Mouse (Mus musculus): Measurements from ENCODE around the gene Gm38392.
"Not testable (repeated sequence)": the region's sequence is repeated elsewhere in the genome, so short reads cannot be mapped to it uniquely, and the experiment has no call there.

Gene Gm38392

DNA sequence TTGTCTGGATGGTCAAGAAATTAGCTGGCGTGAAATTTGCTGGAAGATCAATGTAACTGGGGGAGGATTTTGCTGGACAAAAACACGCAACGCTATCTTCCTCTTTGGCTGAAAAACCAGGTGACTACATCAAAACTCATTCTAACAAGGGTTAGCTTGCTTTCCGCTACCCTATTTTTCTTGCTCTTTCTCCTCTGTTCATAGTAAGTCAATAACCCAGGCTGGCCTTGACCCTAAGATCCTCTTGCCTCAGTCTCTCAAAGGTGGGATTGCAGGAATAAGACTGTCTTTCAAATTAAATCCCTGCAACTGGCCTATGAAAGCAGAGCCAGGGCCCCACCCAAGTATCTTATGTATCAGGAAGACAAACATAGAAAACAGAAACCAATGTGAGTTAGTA lies at the start of gene Gm38392:
Gene Gm38392, minus strand, starts transcription at position 101 of the 400 bp plus-strand sequence.
- in situ Hi-C loops (cut with MseI, MboI), result no loop called here

DNA sequence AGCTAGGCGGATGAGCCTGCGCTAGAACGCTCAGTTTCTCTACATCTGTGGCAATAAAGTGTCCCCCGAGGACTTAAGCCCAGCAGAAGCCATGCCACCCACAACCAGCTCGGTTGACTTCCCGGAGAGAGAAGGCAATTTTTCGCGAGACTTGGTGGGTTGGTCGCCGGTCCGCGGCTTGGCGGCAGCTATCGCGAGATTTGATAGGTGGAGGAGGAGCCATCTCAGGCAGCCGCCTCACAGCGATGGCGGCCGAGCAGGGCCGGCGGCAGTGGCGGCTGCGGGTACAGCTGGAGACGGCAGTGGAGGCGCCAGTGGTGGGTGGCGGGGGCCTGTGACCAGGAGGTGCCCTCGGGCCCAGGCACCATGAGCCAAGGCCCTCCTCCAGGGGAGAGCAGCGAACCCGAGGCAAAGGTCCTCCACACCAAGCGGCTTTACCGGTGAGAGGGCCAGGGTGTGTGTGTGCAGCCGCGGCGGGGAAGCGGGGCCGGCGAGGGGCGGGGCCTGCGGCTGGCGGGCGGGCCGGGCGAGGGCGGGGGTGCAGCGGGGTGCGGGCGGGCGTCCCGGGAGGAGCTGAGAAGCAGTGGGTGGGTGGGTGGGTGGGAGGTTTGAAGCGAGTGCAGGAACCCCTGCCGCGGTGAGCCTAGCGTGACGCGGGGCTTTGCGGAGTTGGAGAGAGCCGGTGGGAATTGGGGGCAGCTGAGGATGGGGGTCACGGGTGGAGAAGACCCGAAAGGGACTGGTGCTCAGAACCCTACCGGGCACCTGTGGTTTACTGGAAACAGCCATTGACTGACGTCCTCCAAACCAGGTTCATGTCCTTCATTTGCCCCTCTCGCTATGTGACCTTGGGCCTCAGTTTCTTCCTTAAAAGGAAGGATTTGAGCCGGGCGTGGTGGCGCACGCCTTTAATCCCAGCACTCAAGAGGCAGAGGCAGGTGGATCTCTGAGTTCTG lies 49.3 kb upstream of the Gm38392 start, which contains the start of the genes Tmem79 and Smg5:
Gene Tmem79, minus strand, starts transcription at position 91 of the 956 bp plus-strand sequence.
Gene Smg5, plus strand, starts transcription at position 203 of the 956 bp plus-strand sequence.
- in situ Hi-C loops (cut with MseI, MboI), result no loop called here

DNA sequence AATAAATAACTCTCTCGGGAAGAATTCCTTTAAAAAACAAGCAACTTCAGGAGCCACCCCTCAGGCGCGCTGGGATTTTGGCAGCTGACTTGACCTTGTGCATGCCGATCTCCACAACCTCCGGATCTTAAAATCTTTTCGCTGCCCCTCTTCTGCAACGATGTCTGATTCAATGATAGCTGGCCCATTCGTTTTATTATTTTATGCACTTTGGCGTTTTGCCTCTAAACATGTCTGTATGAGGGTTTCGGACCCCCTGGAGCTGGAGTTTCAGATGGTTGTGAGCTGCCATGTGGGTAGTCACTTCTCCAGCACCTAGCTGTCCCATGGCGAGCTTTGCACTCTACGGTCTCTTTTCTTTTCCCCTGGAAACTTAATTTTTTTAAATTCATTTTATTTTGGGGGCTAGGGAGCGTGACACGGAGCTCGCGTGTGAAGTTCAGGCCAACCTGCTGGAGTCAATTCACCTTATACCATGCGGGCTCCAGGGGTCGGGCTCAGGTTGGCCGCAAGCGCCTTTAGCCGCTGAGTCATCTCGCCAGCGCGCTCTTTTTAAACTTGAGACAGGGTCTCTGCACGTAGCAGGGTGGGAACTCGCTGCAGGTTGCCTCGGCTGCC lies 48.5 kb upstream of the Gm38392 start:
- in situ Hi-C loops (cut with MseI, MboI), result no loop called here

DNA sequence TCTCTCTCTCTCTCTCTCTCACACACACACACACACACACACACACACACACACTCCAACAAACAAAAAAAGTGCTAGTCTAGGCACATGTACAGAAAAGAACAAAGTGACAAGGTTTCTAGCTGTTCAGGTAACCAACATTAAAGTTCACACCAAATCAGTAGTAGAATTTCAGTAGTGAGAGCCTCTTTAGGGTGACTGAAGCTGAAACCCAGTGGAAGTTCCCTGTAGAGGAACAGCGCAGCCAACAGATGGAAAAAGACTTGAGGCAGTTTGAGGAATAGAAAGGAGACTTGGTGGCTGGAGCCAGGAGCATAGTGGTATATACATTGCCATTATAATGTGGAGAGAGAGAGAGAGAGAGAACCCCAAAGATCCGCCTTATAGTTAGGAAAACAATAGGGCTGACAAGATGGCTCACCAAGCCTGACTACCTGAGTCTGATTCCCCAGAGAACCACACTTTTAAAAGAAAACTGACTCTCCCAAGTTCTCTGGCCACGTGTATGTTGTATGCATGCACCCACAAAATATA lies 48.0 kb upstream of the Gm38392 start:
- in situ Hi-C loops (cut with MseI, MboI), result no loop called here

DNA sequence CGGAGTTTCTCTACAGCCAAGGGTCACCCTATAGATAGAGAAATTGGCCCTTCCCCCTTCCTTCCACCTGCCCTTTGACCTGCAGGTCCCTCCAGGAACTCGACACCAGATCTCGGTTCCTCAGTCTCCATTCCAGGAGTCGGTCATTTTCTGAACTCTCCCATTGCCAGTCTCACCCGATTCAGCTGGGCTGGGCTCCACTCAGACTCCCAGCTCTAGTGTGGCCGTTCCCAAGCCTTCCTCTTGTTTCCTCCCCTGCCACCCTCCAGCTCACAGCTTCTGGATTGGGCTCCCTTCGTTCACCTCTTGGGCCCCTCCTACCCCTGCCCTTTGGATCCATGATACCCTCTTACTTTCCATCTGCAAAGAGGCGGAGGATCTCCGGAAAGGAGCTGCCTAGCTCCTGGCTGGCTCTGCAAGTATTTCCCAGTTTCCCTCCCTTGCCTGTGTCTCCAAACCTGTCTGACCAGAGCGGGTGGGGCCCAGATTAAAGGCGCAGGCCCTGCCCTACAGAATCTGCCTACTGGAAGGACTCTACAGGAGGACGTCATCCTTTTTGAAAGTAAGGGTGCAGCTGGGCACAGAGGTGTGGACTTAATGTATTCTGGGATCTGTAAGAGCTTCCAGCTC lies 47.1 kb upstream of the Gm38392 start:
- in situ Hi-C loops (cut with MseI, MboI), result no loop called here

DNA sequence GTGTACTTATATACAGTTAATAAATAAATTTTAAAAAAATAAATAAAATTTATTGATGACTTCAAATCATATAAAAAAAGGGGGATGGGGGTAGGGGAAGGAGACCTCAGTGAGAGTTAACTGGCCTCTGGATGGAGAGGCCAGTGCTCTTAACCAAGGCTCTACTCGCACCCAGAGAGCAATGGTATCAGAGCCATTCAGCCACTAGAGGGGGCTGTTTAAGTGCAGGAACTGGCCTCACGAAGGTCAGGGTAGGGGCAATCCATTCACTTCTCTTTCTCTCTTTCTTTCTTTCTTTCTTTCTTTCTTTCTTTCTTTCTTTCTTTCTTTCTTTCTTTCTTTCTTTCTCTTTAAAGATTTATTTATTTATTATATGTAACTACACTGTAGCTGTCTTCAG lies 44.3 kb upstream of the Gm38392 start:
- in situ Hi-C loops (cut with MseI, MboI), result no loop called here

DNA sequence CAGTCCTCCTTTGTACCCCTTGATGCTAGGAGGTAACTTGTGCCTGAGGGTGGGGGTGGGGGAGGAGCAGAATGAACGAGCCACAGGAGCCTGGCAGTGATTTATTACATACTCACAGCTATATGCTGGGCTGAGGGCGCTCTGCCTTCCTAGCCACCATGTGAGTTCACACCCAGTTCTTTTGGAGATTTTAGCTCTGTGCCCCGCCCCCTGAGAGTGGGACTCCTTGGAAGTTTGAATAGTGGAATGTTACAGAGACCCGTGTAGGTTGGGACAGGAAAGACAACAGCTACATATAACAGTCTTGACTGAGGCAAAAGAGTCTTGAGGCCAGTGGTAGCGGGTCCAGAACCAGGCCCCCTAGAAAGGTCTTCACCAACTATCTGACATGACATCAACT lies 41.9 kb upstream of the Gm38392 start:
- in situ Hi-C loops (cut with MseI, MboI), result no loop called here

DNA sequence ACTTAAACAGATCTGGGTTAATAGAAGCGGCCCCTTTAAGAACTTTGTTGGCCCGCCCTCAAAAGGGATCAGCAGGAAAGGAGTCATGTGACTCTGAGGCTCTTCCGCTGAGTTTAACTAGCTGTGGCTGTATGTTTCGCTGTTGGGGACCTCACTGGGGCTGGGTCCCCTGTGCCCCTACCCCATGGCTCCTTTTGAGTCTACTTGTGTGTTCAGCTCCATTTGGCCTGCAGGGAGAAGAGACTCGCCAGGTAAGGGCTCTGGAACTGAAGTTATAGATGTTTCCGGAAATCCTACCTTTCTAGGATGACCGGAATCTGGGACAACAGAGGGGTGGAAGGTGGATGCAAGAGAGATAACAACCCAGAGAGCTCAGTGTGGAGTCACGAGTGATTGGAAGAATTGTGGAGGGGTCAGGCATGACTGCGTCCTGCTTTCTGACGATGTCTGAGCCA lies 38.0 kb upstream of the Gm38392 start, which contains the start of gene Glmp:
Gene Glmp, plus strand, starts transcription at position 73 of the 455 bp plus-strand sequence.
- in situ Hi-C loops (cut with MseI, MboI), result no loop called here

DNA sequence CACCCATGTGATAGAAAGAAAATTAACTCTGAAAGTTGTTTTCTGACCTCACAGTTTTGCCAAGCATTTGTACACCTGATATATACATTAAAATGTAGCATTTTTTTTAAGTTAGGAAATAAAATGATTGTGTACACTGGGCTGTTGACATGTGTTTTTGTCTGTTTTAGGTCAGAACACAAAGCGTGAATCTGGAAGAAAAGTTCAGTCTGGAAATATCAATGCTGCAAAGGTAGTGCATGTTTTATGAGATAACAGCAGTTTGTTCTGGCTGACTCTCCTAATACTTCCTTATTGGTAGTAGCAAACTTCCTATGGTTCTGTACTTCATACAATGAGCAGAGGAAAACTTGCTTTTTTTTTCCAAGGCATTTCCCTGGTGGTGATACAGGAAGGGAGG lies 12.2 kb upstream of the Gm38392 start:
- in situ Hi-C loops (cut with MseI, MboI), result no loop called here

DNA sequence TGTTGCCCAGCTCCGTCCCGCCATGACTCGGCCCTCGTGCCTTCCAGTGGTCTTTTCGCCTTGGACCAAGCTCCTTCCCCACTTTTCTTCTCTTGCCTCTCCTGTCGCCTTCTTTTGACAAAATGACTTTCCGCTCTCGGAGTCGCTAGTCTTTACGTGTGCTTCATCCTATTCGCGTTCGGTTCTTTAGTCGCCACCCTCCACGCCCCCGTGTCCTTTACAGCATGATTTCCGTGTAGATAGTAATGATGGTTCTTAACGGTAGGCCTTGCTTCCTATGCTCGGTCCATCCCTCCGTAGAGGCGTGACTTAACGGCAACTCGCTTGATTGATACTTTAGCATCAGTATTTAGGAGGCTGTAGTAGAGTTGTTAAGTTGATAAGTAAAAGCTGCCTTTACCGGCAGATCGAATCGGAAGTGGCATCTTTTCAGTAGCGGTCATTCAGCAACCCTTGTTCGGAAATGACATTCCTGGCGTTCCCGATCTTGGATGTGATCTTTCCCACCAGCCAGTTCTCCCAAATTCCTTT lies 10.4 kb upstream of the Gm38392 start:
- in situ Hi-C loops (cut with MseI, MboI), result no loop called here

DNA sequence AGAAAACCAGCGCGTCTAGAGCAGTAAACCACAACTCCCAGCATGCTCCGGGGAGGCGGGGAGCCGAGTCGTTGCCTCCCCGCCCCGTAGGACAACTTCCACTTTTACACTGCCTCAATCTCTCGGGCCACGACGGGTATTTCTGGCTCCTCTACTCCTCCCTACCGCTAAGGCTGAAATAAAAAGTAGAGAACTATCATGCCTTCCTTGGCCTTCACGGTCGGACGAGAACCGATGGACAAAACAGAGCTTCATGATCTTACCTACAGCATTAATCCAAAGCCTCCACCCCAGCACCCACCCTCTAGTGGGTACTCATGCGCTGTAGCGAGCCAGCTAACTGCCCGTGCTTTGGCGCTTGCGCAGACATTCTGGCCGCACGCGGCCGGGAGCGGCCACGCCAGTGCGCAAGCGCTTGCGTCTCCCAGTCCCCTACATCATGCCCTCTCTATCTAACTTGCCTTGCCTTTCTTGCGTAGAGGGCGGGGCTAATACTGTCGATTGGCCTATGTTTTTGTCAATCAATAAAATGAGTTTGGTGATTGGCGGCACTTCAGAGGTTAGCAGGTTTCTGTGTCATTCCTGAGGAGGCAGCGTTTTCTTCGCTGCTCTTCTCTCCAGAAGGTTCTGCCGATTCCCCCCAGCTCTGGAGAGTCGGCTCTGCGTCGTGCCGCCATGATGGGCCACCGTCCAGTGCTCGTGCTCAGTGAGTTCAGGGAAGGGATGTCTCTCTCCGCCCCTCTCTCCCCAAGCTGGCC lies 9.7 kb upstream of the Gm38392 start, which contains the start of the genes Tsacc and Cct3:
Gene Tsacc, minus strand, starts transcription at position 439 of the 758 bp plus-strand sequence.
Gene Cct3, plus strand, starts transcription at position 556 of the 758 bp plus-strand sequence.
- in situ Hi-C loops (cut with MseI, MboI), result no loop called here

DNA sequence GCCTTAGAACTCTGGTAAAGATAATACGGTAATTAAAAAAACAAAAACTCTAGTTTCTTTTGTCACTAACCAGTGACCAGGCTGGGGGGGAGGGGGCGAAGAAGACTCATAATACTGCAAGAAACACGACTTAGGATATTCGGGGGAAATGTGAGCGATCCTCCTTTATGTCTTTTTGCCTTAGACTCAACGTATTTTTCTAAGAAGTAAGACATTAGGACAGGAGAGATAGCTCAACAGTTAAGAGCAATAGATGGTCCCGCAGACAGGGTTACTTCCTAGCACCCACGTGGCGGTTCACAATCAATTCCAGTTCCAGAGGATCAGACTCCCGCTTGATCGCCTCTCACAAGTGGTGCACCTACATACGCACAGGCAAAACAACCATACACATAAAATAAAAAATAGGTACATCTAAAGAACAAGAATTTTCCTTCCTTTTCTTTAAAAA lies 9.1 kb upstream of the Gm38392 start:
- in situ Hi-C loops (cut with MseI, MboI), result no loop called here

DNA sequence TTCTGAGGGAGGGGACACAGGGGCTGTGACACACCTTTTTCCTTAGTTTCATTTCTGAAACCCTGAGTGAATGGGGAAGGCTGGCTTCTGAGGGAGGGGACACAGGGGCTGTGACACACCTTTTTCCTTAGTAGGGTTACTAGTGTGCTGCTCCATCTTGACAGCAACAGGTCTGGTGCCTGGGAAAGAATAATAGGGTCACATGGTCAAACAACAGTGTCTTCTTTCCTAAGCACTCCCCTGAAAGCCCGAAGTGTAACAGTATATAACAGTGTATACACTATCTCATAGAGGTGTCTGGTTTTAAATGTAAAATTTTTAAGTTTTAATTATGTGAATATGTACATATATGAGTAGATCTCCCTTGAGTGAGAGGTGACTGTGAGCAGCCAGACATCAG lies 8.3 kb upstream of the Gm38392 start:
- in situ Hi-C loops (cut with MseI, MboI), result not testable (repeated sequence)

DNA sequence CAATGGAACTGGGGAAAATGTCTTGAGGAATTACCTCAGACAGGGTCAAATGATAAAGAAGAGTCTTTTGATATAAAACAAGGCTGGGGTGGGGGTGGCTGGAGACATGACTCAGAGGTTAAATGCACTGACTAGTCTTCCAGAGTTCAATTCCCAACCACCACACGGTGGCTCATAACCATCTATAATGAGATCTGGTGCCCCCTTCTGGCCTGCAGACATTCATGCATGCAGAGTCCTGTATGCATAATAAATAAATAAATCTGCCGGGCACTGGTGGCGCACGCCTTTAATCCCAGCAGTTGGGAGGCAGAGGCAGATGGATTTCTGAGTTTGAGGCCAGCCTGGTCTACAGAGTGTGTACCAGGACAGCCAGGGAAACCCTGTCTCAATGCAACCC lies 5.0 kb upstream of the Gm38392 start:
- in situ Hi-C loops (cut with MseI, MboI), result no loop called here

DNA sequence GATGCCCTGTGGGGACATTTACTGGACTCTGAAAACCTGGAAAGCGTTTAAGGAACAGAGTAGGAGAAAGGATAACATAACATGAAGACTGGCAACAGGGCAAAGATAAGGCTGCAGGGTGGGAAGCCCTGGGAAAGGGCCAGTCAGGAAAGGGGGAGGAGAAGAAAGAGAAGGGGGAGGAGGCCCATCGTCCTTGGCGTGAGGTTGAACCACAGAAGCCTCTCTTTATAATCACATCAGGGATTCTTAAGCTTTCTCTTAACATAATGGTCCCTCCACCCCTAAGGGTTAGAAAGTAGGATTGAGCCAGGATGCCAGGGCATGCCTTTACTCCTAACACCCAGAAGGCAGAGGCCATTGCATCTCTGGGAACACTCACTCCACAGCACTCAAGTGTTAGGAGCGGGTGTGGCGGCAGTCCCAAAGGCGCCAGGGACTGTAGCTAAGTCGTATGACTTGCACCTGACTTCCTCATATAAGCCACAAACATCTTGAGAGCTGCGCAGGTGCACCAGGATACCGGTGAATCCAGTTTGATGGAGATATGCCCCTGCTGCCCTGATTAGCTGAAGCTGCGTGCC lies 1.2 kb upstream of the Gm38392 start:
- in situ Hi-C loops (cut with MseI, MboI), result not testable (repeated sequence)

DNA sequence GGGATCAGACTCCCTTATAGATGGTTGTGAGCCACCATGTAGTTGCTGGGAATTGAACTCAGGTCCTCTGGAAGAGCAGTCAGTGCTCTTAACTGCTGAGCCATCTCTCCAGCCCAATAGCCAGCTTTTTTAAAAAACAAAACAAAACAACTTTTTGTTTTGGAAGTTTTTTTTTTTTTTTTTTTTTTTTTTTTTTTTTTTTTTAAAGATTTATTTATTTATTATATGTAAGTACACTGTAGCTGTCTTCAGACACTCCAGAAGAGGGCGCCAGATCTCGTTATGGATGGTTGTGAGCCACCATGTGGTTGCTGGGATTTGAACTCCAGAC lies 1.5 kb downstream of the Gm38392 start:
- in situ Hi-C loops (cut with MseI, MboI), result not testable (repeated sequence)

DNA sequence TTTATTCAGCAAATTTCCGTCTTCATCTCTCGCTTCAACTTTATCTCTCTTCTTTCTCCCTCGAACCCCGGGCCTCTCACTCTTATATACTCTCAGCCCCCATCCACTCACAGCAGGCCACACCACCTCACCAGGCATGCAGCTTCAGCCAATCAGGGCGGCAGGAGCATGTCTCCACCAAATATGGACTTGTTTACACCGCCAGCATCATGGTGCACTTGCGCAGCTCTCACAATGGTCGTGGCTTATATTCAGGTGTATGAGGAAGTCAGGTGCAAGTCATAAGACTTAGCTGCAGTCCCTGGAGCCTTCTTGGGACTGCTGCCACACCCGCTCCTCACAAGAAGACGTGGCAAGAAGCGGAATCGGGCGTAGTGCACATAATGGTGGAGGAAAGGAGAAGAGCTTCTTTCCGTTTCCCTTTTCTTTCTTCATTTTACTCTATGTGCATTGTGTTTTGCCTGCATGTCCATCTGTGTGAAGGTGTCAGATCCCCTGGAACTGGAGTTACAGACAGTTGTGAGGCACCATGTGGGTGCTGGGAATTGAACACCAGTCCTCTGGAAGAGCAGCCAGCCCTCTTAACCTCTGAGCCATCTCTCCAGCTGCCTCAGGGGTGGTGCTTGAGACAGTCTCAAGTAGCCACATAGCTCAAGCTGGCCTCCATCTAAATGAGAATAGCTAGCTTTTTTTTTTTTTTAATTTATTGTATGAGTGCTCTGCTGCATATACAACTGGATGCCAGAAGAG lies 2.0 kb downstream of the Gm38392 start:
- in situ Hi-C loops (cut with MseI, MboI), result not testable (repeated sequence)

DNA sequence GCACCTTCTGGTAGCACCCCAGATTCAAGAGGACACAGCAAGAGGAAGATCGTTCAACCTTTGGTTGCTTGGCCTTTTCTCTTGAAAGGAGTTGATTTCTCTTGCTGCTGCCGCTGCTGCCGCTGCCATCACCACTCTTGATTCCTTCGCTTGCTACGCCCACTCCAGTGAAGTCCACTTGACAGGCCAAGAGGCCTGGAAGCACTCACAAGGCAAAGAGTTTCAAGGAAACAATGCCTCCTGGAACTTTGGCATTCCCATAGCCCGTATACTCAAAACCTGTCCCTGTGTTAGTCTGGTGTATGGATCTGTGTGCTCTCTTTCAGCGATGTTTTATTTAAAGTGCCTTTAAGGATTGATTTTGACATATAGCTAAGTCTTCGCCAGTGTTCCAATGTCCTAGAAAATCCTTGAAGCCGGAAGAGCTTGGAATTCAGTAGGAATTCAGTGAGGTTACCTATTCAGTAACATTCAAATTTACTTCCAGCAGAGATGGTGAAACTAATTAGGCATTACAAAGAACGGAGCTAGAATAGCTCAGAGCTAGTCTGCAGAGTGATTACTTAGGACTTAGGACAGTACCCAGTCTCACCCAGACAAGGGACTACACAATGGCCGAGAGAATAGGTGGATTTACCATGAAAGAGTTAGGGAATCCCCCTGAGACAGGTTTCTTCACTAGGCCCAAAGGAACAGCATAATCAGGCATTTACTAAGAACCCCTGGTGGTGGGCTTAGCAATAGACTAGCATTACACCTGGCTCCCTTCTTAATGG lies 5.7 kb downstream of the Gm38392 start:
- in situ Hi-C loops (cut with MseI, MboI), result not testable (repeated sequence)

DNA sequence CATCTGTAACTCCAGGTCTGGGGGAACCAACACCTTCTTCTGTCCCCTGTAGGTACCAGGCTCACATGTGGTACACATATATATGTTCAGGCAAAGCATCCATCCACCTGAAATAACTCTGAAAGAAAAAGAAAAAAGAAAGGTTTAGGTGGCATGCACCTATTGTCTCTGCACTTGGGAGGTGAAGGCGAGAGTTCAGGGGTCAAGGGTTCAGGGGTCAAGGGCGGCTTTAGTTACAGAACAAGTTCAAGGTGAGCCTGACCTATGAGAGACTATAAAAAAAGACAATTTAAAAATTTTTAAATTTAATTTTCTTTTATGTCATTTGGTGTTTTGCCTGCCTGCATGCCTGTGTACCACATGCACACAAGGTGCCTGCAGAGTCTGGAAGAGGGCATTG lies 7.0 kb downstream of the Gm38392 start:
- in situ Hi-C loops (cut with MseI, MboI), result no loop called here

Measured in mouse trophoblast stem cell (cell line).